Mouse (Mus musculus): Measurements from ENCODE around the gene Fgf14. TPM values are rescaled to one million over a fixed set of nuclear protein-coding genes. Genes with fewer than 3 reads are reported as not detected.
"Not testable (repeated sequence)": the region's sequence is repeated elsewhere in the genome, so short reads cannot be mapped to it uniquely, and the experiment has no call there.

Gene Fgf14
- polyA plus RNA-seq, 1 experiment from 2014 or later = 22.8 TPM

DNA sequence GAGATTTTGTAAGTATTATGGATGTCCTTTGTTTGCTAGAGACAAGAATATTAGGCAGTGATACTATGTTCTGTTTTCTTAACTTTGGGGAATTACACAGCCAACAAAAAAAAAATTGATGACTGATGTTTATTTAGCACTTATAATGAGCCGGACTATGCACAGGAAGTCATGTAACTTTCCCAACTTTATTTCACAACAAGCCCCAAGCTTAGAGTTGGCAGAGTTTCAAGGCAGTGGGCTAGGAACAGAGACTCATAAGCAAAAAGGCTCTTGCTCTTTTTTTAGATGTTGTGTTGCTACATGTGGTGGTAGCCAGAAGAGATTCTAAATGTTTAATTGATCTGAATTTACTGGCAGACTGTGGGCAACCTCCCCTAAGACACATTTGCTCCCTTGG lies 191.7 kb downstream of the Fgf14 start:
- no peak for DNase-seq (ENCODE audit: low spot score)

DNA sequence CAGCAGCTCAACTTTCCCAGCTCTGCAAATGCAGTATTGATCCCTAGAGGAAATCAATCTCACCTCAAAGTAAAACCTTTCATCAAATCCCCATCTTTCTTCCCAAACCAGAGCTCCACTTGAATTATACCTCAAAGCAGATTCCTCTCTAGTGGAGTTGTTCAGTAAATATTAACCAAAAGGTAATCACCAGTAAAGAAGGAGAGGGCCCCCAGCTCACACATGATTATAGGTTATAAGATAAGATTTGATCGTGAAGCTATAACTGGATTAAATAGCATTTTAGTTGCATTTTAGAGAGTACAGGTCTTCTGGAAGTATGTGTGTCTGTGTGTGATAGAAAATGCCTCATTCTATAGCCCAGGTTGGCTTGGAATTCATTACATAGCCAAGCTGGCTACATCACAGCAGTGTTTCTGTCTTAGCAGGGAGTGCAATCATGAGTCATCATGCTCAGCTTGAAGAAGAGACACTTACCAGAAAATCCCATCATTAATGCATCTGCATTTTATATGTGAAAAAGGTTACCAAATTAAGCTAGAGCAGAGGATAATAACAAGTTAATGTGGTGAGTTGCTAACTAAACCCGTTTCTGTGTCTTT lies 202.8 kb downstream of the Fgf14 start:
- no peak for DNase-seq (ENCODE audit: low spot score)

DNA sequence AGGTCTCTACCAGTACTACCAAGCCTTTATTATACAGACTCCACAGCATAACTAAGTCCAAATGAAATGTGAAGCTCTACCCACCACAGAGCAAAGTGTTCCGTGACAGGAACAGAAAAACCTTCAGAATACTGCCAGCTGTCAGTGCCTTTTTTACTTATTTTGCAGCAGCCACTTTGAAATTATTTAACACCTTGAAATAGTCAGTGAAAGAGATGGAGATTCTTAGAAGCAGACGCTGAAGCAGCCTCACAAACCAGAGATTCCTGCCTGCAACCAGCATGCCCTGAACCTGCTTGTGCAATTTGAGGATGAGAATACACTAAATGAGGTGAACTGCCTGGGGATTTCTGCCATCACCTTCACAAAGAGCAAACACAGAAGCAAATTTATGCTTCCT lies 206.0 kb downstream of the Fgf14 start:
- no peak for DNase-seq (ENCODE audit: low spot score)

DNA sequence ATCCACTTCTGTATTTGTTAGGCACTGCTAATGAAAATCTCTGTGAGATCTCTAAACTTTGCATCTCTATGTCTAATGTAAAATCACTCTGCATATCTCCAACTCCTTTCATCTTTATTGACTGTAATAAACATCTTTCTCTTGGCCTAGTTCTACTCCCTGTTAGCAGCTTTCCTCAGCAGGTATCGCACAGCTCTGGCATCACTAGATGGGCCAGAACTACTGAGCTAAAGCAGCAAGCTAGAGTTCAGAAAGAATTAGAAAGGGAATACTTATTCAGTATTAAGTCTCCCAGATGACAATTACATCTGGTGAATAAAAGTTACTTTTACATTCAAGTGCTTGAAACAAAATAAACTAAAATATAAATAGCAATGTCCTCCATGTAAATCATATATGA lies 221.8 kb downstream of the Fgf14 start:
- DNase-seq (ENCODE audit: low spot score) = no peak

DNA sequence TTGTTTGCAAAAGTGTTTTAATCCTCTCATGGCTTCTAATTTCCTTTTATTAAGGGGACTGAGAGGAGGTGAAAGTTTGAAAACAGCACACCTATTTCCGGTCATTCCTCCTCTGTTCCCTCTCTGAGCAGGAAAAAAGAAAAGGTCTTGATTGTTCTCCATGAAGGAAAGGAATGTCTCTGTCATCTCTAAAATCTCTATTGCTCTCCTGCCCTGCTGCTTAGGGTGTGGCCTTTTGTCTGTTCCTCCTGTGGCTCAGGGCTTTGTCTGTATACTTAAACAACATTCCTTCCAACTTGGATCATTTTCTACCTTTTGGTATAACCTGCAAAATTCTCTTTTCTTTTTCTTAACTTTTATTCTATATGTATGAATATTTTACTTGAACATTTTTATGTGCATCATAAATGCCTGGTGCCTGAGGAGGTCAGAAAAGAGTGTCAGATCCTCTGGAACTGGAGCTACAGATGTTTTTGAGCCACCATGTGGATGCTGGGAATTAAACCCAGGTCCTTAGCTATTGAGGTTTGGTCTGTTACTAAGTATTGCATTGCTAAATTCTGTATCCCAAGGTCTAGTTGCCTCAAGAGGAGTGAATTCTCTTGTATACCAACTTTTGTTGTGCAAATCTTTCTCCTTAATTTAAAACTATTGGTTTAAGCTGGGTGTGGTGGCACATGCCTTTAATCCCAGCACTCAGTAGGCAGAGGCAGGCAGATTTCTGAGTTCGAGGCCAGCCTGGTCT lies 230.7 kb downstream of the Fgf14 start:
- no peak for DNase-seq (ENCODE audit: low spot score)

DNA sequence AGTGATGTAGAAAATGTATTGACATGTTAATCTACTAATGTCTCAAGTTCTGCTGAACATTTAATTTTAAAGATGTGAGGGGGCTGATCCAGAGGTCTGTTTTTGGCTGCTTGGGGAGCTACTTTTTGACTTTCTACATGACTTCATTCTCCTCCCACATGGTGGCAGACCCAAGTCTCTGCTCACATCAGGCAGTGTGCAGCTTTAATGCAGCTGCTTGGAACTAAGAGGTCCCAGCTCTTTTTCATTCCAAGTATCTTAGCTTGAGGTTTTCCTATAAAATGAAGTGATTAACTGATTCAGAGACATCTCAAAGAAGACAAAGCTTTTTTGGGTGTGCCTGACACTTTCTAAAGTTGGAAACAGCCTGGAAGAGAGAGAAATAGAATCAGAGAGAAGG lies 232.1 kb downstream of the Fgf14 start:
- DNase-seq (ENCODE audit: low spot score) = no peak

DNA sequence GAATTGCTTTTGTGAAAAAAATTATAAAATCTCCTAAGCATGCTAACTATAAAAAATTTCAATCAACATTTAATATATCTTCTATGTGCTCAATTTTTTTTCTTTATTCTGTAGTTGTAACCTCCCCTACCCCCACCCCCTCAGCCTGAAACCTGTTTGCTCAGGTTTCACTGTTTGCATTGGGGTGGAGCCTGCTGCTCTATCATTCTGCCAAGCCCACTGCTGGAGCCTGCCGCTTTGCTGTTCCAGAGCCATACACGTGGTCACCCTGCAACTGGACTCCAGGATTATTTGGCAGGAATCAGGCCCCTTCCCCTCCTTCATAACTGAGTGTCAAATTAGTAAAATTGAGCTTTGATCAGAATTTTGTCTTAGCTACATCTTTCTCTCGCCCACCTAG lies 237.6 kb downstream of the Fgf14 start:
- DNase-seq (ENCODE audit: low spot score) = not testable (repeated sequence)

DNA sequence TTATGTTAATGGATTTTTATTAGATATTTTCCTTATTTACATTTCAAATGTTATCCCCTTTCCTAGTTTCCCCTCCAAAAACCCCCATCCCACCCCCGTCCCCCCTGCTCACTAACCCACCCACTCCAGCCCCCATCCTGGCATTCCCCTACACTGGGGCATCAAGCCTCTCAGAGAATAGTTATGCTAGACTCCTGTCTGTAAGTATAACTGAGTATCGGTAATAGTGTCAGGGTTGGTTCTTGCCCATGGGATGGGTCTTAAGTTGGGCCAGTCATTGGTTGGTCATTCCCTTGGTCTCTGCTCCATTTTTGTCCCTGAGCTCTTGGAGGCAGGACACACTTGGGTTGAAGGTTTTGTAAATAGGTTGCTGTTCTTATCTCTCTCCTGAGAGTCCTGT lies 265.0 kb downstream of the Fgf14 start:
- no peak for DNase-seq (ENCODE audit: low spot score)

DNA sequence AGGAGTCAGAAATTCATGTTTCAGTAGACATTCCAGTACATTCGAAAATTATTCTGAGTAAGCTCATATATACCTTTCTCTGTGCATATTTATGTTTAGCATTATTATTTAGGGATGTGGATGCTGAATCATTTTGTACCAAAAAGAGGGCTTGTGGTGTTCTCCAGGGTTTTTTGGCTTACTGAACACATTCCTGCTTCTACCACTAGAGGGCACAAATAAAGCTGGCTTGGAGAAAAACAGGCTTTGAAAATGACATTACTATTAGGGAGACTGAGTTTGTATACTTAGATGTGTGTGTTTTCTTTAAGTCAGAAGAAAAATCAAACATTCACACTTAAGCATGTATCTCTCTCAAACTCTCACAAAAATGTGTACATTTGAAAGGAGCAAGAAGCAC lies 266.0 kb downstream of the Fgf14 start:
- peak; percentile 5 for DNase-seq (ENCODE audit: low spot score)

DNA sequence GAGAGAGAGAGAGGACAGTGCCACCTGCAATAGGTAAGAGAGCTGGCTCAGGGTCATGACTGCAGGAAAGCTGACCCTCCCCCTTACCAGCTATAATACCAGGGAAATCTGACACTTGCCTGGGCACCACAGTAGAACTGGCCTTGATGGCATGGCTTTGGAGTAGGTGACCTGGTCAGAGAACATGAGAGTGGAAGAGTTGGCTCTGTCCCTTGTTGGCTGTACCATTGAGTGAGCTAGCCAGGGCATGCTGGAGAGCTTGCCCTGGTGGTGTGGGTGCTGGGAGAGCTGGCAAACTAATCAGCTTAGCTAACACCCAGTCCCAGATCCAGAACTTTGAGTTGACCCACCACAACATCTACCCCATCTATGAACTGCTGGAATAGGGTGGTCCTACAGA lies 348.5 kb downstream of the Fgf14 start:
- DNase-seq (ENCODE audit: low spot score) = no peak

DNA sequence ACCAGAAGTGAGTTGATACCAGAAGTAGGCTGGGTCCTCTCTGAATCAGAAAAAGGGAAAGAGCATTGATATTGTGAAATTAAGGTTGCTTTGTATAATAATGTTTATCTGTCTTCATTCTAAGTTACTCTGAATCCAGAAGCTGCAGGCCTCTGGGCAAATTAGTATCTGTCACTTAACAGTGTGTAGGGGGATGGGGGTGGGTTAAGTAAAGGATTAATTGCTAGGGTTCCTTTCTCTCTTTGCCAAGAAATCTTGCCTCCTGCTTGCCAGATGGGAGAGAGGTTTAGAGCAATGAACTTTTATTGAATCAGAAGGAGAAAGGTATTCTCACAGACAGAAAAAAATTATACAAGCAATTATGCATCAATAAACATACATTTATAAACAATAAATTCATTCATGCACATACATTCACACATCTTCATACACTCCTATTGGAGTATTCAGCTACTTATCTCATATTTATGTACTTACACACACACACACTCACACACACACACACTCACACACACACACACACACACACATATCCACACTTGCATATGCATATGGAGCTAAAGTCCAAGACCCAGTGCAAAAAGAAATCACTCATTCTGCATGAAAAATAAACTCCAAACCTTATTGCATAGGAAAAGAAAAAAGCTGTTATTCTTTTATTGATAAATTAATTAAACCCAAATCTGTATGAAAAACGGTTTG lies 357.8 kb downstream of the Fgf14 start:
- no peak for DNase-seq (ENCODE audit: low spot score)

DNA sequence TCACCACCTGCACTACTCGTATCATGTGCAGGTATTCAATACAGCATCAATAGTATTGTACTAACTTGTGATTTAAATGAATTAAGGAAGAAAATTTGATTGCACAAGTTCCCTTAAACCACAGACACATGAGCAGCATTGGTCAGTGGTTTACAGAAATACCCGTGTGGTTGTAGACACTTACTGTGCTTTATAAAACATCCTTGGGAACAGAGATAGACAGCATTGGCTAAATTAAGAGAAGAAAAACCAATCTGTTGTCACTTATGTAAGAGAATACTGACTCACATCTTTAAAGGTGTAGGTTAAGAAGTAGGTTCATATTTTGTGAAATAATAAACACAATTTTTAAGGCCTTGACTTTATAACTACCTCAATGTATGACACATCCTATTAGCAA lies 361.4 kb downstream of the Fgf14 start:
- no peak for DNase-seq (ENCODE audit: low spot score)

DNA sequence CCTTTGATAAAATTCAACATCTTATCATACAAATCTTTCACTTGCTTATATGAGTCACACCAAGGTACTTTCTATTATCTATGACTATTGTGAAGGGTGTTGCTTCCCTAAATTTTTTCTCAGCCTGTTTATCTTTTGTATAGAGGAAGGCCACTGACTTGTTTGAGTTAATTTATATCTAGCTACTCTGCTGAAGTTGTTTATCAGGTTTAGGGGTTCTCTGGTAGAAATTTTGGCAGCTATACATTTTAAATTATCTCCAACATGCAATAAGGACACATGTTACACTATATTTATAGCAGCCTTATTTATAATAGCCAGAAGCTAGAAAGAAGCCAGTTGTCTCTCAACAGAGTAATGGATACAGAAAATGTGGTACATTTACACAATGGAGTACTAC lies 389.9 kb downstream of the Fgf14 start:
- no peak for DNase-seq (ENCODE audit: low spot score)

DNA sequence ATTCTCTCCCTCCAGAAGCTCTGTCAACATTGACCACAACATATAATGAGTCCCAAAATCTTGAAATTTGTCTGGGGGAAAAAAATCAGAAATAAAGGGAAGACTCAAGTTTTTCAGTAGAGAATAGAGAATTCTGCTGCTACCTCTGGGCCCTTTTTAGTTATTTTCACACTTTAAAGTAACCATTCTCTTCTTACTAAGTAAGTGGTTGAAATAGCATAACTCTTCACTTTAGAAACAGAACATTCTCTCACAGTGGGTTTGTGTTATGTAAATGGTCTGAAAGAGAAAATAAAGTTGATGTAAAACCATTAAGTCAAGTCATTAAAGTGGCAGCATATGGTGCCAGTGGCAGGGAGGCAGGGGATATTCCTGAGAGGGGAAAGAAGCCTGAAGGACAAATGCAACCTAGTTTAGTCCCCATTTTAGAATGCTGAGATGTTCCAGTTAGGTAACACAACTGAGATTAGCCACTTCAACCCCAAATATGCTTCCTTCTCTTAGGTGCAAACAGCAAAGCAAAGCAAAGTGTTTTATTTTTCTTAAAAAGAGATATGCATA lies 398.5 kb downstream of the Fgf14 start:
- DNase-seq (ENCODE audit: low spot score) = no peak

DNA sequence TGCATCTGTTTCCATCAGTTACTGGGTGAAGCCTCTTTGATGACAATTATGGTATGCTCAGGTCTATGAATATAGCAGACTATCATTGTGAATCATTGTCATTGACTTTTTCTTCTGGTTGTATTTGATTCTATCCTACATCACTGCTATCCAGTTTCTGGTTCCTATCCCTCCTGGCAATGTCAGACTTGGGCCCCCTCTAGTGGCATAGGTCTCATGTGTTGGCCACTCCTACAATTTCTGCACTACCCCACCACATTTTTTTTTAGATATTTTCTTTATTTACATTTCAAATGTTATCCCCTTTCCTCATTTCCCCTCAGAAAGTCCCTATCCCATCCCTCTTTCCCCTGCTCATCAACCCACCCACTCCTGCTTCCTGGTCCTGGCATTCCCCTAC lies 409.9 kb downstream of the Fgf14 start:
- DNase-seq (ENCODE audit: low spot score) = no peak

DNA sequence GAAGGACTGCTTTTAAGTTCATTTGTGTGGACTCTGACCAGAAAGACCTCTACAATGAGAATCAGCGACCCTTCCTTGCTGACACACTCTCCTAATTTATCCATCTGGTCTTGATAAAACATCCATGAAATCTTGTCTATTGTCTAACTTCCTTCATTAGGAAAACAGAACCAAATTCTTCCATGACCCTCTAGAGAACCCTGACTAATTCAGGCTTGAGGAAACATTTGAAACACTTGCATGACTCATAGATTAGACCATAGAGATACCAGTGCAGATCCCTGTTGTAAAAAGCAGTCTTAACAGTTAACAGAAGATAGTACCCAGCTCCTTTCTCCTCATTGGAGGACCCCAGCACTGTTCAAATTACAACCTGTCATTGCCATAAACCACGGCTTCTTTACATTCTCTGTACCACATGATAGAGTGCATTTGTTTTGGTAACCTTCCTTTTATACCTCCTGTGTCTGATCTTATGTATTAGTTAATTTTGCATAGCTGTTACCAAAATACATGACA lies 412.3 kb downstream of the Fgf14 start:
- DNase-seq (ENCODE audit: low spot score) = no peak

DNA sequence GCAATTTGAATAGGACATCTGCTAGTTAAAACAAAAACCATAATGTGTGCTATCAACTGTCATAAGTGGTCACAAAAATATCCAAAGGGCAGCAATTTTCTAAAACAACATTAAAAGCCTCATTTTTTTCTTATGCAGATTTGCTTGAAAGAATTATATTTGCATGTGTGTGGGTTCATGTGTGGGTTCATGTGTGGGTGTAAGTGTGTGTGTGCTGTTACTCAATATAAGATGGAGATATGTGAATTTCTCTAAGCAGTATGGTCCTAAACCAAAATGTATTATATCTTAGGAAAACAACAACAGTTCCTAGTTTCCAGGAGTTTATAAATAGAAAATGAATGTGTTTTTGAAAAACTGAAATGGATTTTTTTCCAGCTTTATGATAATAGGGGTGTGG lies 413.7 kb downstream of the Fgf14 start:
- no peak for DNase-seq (ENCODE audit: low spot score)

DNA sequence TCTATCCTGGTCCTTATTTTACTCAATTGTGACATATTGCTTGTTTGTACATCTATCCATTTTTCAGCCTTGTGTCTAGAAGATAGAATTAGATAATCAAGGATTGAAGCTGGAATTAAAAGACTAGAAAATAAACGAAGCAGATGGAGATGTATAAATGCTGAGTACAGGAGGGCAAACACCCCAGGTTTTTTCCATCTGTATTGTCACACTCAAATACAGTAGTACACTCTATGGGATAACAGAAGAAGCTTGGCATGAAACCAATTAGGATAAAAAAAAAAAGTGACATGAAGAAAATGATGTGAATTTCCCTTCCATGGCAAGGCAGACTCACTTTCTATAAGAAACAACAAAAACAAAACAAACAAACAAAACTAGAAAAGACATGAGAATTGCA lies 429.4 kb downstream of the Fgf14 start:
- DNase-seq (ENCODE audit: low spot score) = no peak

DNA sequence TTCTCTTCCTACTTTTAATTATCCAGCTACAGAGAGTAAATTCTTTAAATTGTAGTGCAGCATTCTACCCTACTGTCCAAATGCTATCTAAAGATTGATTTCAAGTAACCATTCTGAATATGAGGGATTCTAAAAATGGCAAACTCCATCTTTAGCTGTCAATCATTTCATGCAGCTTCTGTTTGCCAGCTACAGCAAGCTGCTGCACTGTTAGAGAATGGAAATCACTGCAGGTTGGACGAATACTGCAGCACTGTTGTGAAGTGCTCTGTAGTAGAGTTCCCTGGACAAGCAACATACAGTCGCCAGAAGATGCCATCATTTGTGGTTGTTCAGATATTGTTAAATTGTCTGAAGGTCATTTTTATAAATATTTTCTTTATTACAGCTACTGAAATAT lies 453.5 kb downstream of the Fgf14 start:
- no peak for DNase-seq (ENCODE audit: low spot score)

DNA sequence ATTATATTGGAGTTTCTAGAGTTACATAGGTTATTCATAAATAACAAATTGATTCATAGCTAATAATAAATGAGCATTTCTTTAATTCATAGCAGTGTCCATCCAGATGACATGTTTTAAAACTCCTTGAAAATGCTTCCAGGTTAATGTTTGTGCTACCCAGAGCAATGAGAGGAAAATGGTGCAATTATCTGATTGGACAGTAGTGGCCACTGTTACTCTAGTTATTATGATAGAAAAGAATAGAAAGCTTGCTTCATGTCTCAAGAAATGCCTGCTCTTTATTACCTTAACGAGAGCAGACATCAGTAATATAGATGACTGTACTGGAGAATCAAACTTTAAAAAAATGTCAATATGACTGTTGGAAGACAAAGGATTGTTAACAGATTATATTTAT lies 454.5 kb downstream of the Fgf14 start:
- DNase-seq (ENCODE audit: low spot score) = no peak

DNA sequence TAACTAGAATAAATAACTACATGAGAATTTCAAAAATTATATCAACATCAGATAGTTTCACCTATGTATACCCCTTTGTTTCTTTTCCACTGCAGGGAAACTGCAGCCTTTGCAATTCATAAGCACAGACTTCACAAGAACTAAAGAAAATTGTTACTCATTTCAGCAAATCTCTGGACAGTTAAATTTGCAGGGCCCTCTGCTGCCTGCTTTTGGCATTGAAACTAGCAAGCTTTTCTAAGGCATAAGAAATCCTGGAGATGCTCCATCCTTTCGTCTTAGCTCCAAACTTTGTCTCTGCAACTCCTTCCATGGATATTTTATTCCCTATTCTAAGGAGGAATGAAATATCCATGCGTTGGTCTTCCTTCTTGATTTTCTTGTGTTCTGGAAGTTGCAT lies 455.9 kb downstream of the Fgf14 start:
- DNase-seq (ENCODE audit: low spot score) = no peak

DNA sequence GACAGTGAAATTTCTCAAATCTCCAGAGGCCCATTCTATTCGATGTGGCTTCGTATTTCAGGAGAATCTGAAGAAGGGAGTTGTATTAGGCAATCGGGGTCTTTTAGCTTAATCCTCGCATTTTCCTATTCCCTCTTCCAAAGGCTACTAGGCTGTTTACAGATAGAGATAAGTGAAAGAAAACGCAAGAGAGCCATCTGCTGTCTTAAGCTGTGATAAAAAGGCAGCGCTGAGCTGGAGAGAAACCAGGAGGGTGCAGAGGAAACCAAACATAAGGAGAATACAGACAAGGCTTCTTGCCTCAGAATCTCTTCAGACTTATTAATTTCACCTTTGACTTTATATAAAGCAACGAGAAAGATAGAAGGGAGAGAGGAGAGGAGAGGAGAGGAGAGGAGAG lies 481.1 kb downstream of the Fgf14 start:
- DNase-seq (ENCODE audit: low spot score) = no peak
